Mouse (Mus musculus): ENCODE data around the gene Pak7.

DNA sequence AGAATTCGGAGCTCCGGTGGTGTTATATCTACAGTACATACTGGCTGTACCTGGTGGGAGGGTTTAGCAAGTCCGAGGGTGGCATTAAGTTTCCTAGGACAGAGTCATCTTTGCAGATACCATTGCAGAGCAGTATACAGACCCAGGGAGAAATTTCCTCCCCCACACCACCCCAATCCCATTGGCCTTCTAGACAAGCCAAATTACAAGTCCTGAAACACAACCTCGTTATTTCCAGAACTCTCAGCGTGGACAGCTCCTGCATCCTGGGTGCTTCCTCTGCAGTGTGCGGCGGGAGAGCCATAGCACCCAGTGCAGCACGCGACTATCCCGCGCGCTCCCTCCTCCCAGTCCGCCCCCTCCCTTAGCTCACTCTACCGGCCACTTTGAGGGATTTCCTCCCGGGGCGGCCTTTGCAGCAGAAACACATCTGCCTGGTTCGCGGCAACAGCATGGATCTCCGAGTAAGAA, 329.9 kb downstream of the Pak7 start:
- no peak for TF ChIP-seq CTCF (IDR thresholded peaks at IDR 0.05; ENCODE audit: low read depth)
- TF ChIP-seq EP300 (IDR thresholded peaks at IDR 0.05; ENCODE audit: low read depth): no peak
